Mouse (Mus musculus): Measurements from ENCODE around the gene Scoc. TPM values are rescaled to one million over a fixed set of nuclear protein-coding genes. Genes with fewer than 3 reads are reported as not detected.

Scoc gene
- 10 to 100 TPM; 15.4 to 16.8 TPM for total RNA-seq (2023)

DNA sequence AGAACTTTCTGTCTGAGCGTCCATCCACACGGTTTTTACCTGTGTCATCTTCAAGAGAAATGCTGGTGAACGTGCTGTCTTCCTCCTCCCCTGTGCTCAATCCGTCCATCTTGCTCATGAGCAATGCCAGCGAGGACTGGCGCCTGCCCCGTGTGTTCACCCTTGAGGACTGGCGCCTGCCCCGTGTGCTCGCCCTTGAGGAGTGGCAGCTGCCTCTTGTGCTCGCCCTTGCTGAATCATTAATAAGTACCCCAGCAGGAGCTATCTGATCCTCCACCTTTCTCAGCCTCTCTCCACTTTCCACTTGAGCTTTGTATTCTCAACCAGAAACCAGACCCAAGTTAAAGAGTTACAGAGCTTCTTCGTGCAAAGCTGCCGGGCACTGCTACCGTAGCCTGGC, at the start of gene Scoc:
Gene Scoc, minus strand, starts transcription at position 170 of the 400 bp plus-strand sequence.

DNA sequence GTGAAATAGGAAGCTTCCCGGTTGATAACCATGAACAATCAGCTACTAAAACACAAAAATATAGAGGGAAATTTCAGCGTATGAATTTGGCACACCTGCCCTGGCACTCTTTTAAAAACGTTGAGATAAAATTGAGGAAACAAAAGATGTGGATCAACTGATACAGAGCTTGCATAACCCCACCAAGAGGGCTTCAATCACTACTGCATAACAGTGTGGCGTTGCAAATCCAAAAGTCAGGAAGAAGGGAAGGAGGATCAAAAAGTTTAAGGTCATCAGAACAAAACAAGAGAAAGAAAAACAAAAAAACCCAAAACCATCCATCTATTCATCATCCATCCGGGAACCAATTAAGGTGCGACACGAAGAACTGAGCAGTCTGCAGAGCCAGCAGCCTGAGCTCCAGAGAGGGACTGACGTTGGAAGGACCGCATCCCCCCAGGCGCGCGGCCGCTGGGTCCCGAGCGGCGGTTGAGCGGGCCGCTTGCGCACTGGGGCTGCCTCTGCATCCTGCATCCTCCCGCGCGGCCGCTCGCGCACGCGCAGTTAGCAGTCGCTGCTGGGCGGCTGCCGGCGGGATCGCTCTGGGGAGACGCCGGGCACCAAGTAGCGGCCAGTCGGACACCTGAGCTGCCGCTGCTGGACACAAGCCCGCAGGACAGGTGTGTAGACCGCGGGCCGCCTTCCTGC, 68.7 kb downstream of the Scoc start, which contains the start of gene Clgn:
Gene Clgn, plus strand, starts transcription at position 552 of the 690 bp plus-strand sequence.

Other genes with a start within 250 kb of the Scoc start
- under 1 TPM; 0.29 to 0.30 TPM for gene Ucp1, start 168.0 kb downstream of the Scoc start, total RNA-seq (2023)
- gene Elmod2, start 125.9 kb downstream of the Scoc start, total RNA-seq (2023), result 10 to 100 TPM in 1 of 2 experiments, 1 to 10 TPM in 1; 8.8 to 14.1 TPM
- not detected for gene Mgat4d, start 109.9 kb downstream of the Scoc start, total RNA-seq (2023)
- not detected for gene Clgn, start 68.5 kb downstream of the Scoc start, total RNA-seq (2023)
- gene Olfr370, start 77.4 kb upstream of the Scoc start, total RNA-seq (2023), result not detected
- 10 to 100 TPM; 82.2 to 97.6 TPM for gene Ndufb7, start 108.3 kb upstream of the Scoc start, total RNA-seq (2023)
- gene Tecr, start 149.6 kb upstream of the Scoc start, total RNA-seq (2023), result 100 to 1,000 TPM; 175 to 233 TPM
- gene Dnajb1, start 149.8 kb upstream of the Scoc start, total RNA-seq (2023), result 10 to 100 TPM; 57.1 to 57.9 TPM
- gene Gipc1, start 194.3 kb upstream of the Scoc start, total RNA-seq (2023), result 10 to 100 TPM; 24.9 to 28.4 TPM
- gene Ptger1, start 208.3 kb upstream of the Scoc start, total RNA-seq (2023), result under 1 TPM in 1 of 2 experiments, not detected in 1; 0.21 TPM
- gene Pkn1, start 240.8 kb upstream of the Scoc start, total RNA-seq (2023), result 100 to 1,000 TPM; 288 to 307 TPM

Data from monocyte, adult 59 days (primary cell).